Mouse (Mus musculus): Measurements from ENCODE around the gene Yod1. TPM values are rescaled to one million over a fixed set of nuclear protein-coding genes. Genes with fewer than 3 reads are reported as not detected.

Yod1 gene
- total RNA-seq, 2 experiments from 2014 or later, result 3.7 to 4.1 TPM

GRCm38 (mm10) chr1:130734852-130735251 lies 17.7 kb downstream of the Yod1 start:
- DNase-seq, result no peak
- no peak overlapping the region for H3K4me3 ChIP-seq
- intact Hi-C loops (cut with DNase I), result no loop called here
- no peak for TF ChIP-seq CTCF (IDR thresholded peaks at IDR 0.05)
- H3K27ac ChIP-seq, result no peak overlapping the region

- intact Hi-C loops (cut with DNase I), result no loop called here
- no peak overlapping the region for H3K27ac ChIP-seq
- no peak for TF ChIP-seq CTCF (IDR thresholded peaks at IDR 0.05)
- DNase-seq, result no peak
- no peak overlapping the region for H3K4me3 ChIP-seq
Observed at GRCm38 (mm10) chr1:130737411-130737881, 20.3 kb downstream of the Yod1 start.

- DNase-seq, result no peak
- intact Hi-C loops (cut with DNase I), result no loop called here
- no peak overlapping the region for H3K27ac ChIP-seq
- TF ChIP-seq CTCF (IDR thresholded peaks at IDR 0.05), result no peak
- H3K4me3 ChIP-seq, result no peak overlapping the region
Observed at GRCm38 (mm10) chr1:130737916-130738315, 20.8 kb downstream of the Yod1 start.

GRCm38 (mm10) chr1:130738551-130739106 lies 21.5 kb downstream of the Yod1 start:
- Histone ChIP-seq H3K27ac (no peak overlapping the region), H3K4me3 (no peak overlapping the region)
- intact Hi-C loops (cut with DNase I), result no loop called here
- no peak for DNase-seq
- TF ChIP-seq CTCF (IDR thresholded peaks at IDR 0.05), result no peak

DNA sequence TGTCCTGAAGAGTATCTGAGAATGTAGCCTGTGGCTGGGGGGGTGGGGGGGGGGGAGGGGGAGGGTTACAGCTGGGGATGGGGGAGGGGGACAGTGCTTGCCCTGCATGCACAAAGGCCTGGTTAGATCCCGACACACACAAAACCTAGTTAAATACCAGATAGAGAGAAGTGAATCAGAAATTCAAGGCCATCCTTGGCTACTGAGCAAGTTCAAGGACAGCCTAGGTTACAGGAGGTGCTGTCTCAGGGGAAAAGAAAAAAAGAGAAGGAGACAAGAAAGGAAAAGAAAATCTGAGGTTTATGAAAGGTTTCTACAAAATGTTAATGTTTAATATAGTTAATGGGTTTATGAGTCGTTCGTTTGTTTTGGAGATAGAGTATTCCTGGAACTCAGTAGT lies 22.5 kb downstream of the Yod1 start:
- no peak for TF ChIP-seq CTCF (IDR thresholded peaks at IDR 0.05)

GRCm38 (mm10) chr1:130740227-130740648 lies 23.1 kb downstream of the Yod1 start:
- H3K4me3 ChIP-seq, result no peak overlapping the region
- no peak for TF ChIP-seq CTCF (IDR thresholded peaks at IDR 0.05)
- no peak overlapping the region for H3K27ac ChIP-seq
- DNase-seq, result no peak
- intact Hi-C loops (cut with DNase I), result no loop called here

More for the DNA sequence above, 22.5 kb downstream of the Yod1 start:
- Histone ChIP-seq H3K4me3 (no peak overlapping the region), H3K27ac (no peak overlapping the region)
- DNase-seq, result no peak
- intact Hi-C loops (cut with DNase I), result no loop called here

DNA sequence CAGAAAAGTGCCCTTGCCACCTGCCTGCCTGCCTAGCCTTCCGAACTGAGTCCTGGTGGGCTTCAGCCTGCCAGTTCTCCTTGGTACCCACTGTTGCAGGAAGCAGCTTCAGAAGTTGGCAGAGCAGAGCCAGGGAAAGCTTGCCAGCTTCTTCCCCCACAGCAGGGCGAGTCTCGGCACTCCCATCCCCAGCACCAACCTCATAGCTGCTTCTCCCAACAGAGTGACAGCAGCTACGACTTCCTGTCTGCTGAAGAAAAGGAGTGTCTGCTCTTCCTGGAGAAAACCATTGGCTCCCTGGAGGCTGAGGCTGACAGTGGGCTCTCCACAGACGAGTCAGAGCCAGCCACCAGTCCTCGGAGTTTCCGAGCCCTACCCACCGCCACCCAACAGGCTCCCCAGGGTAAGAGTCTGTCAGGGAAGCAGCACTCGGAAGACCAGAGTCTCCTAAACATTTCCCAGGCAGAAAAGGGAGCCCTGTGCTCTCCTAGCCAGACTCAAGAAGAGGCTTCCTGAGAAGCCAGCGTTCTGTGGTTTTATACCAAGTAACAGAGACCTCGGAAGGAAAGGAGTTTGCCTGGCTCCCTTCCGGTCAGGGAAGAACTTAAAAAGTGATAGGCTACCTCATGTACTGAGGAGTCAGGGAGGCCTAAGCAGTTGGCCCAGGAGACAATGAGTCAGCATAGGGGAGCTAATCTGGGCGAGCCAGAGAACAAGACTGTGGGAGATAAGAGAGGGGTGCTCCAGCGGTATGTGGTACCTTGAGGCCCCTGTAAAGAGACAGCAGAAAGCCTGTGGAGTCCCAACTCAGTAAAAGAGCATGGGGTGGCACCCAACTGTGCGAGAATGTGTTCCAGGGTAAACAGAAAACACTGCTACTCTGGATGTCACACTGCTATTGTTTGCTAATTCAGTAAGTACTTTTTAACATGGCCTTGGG lies 23.9 kb downstream of the Yod1 start:
- Histone ChIP-seq H3K4me3 (no peak overlapping the region), H3K27ac (no peak overlapping the region)
- intact Hi-C loops (cut with DNase I), result no loop called here
- DNase-seq, result no peak
- no peak for TF ChIP-seq CTCF (IDR thresholded peaks at IDR 0.05)

- H3K4me3 ChIP-seq, result no peak overlapping the region
- DNase-seq, result no peak
- intact Hi-C loops (cut with DNase I), result no loop called here
- H3K27ac ChIP-seq, result no peak overlapping the region
- TF ChIP-seq CTCF (IDR thresholded peaks at IDR 0.05), result no peak
Observed at GRCm38 (mm10) chr1:130742201-130742600, 25.1 kb downstream of the Yod1 start.

- no peak overlapping the region for H3K4me3 ChIP-seq
- no peak for DNase-seq
- intact Hi-C loops (cut with DNase I), result no loop called here
- no peak overlapping the region for H3K27ac ChIP-seq
- TF ChIP-seq CTCF (IDR thresholded peaks at IDR 0.05), result no peak
Observed at GRCm38 (mm10) chr1:130743775-130744174, 26.6 kb downstream of the Yod1 start.

DNA sequence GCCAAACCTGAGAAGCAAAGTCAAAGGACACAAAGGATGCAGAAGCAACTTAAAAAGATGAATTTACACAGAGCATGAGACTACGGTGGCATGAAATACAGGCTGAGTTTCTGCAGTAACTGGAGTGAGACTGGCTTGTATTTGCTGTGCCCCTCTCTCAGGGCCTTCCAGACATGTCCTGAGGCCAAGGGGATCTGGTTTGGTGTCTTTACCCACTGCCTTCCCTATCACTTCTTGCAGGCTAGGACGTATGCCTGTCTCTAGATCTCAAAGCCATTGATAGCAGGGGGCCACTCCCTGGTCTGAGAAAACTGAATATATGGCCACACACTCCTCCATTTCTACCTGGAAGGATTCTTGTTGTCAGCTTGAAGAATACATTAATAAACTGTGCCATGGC lies 27.1 kb downstream of the Yod1 start:
- intact Hi-C loops (cut with DNase I), result no loop called here
- Histone ChIP-seq H3K27ac (no peak overlapping the region), H3K4me3 (no peak overlapping the region)
- no peak for DNase-seq
- no peak for TF ChIP-seq CTCF (IDR thresholded peaks at IDR 0.05)

DNA sequence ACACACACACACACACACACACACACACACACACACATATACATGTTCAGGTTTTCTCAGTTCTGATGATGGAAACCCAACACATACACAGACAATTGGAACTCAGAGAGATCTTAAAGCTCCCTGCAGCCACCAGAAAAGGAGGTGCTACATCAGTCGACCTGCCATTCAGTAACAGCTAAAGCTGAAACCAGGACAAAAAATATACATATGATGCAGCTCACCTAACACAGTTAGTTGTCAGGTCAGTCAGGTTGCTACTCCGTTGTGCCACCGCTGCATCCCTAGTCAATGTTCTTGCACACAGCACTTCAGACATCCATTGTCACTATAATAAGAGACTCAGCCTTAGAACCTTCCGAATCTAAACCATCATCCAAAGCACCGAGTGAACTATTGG lies 27.8 kb downstream of the Yod1 start:
- intact Hi-C loops (cut with DNase I), result no loop called here
- H3K4me3 ChIP-seq, result no peak overlapping the region
- no peak for TF ChIP-seq CTCF (IDR thresholded peaks at IDR 0.05)
- no peak overlapping the region for H3K27ac ChIP-seq
- no peak for DNase-seq

DNA sequence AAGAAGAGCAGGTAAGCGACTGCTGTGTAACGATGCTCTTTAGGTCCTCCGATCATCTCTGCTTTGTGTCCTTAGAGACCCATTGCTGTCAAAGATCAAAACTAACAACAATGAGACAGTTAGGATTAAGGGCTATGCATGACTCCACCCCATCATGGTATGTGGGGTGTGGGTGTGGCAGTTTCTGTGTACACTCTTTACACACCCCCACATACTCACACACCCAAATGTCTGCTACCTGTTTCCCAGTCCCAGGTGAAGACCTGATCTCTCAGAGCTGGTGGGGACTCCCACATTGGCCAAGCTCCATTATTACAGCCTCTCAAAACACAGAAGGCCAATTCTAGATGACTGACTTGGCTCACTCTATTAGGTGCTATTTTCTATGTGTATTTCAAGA lies 28.5 kb downstream of the Yod1 start:
- intact Hi-C loops (cut with DNase I), result no loop called here
- Histone ChIP-seq H3K4me3 (no peak overlapping the region), H3K27ac (no peak overlapping the region)
- DNase-seq, result no peak
- TF ChIP-seq CTCF (IDR thresholded peaks at IDR 0.05), result no peak

DNA sequence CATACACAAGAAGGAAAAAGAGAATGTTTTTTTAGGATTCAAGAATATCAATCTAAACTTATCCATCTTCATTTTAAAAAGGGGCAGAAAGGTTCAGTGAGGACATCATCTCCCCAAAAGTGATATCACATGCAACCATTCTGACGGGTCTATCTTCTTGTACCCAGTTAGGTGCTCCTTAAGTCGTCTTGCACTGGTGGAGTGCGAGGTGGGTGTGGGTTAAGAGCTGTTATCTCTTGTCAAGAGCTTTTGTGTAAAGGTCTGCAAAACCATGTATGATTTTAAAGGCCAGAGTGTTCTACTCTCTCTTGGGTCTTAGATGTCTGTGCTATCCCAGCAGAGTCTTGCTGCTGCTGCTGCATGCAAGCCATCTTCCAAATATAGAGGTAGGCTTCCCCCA lies 29.7 kb downstream of the Yod1 start:
- no peak for DNase-seq
- intact Hi-C loops (cut with DNase I), result no loop called here
- no peak overlapping the region for H3K4me3 ChIP-seq
- no peak for TF ChIP-seq CTCF (IDR thresholded peaks at IDR 0.05)
- H3K27ac ChIP-seq, result no peak overlapping the region
